40 mouse cellular contexts compared by ENCODE assay signal in the genomic region with DNA sequence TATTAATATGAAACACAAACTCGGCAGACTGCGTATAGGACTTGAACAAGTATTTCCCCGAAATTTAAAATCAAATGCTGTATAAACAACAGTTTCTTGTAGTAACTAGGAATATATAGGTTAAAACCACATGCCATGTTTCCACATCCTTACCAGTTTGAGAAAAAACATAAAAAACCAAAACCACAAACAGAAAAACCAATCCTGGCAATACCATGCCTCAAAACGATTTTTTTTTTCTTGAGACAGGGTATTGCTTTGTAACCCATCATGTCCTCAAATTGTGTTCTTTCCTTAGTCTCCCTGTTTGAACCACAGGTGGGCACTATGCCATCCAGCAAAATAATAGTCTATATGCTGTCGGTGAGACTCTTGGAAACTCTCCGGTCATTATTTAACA. TPM values are rescaled to one million over a fixed set of nuclear protein-coding genes. Genes with fewer than 3 reads are reported as not detected.
"Had no signal": no experiment of that assay in that cellular context is flagged by ENCODE, and none has a peak within 500 bp of the region (broad histone marks: within the 10 kb centered on the region; RNA-seq: fewer than 3 reads in every experiment).

No protein-coding gene starts in this region.

- H3K27me3 ChIP-seq: heart, embryonic 13.5 days; heart, embryonic 15.5 days; hindbrain, embryonic 13.5 days; hindbrain, embryonic 15.5 days; intestine, embryonic 15.5 days; limb, embryonic 12.5 days; liver, embryonic 13.5 days; liver, embryonic 15.5 days had no signal

- H3K9ac ChIP-seq: heart, embryonic 13.5 days; heart, embryonic 15.5 days; hindbrain, embryonic 13.5 days; hindbrain, embryonic 15.5 days; intestine, embryonic 15.5 days; limb, embryonic 12.5 days; liver, embryonic 13.5 days; liver, embryonic 15.5 days had no signal

- H3K36me3 ChIP-seq: intestine, embryonic 15.5 days had no signal

- H3K4me3 ChIP-seq: heart, embryonic 10.5 days; heart, embryonic 13.5 days; heart, embryonic 15.5 days; hindbrain, embryonic 13.5 days; hindbrain, embryonic 15.5 days; intestine, embryonic 15.5 days; layer of hippocampus, adult 2 months; left cerebral cortex, adult 2 months; limb, embryonic 10.5 days; limb, embryonic 12.5 days; liver, embryonic 13.5 days; liver, embryonic 15.5 days had no signal

- H3K4me1 ChIP-seq: heart, embryonic 10.5 days; heart, embryonic 13.5 days; hindbrain, embryonic 13.5 days; hindbrain, embryonic 15.5 days; intestine, embryonic 15.5 days; limb, embryonic 10.5 days; limb, embryonic 12.5 days had no signal

- H3K9me3 ChIP-seq: heart, embryonic 10.5 days; heart, embryonic 13.5 days; heart, embryonic 15.5 days; hindbrain, embryonic 13.5 days; hindbrain, embryonic 15.5 days; intestine, embryonic 15.5 days; limb, embryonic 10.5 days; limb, embryonic 12.5 days; liver, embryonic 13.5 days; liver, embryonic 15.5 days had no signal

- ATAC-seq: hindbrain, postnatal 0 days; inflammation-experienced regulatory T-cells, adult 6 months; intestine, embryonic 15.5 days; intestine, postnatal 0 days had no signal

- H3K27ac ChIP-seq: heart, embryonic 10.5 days; heart, embryonic 13.5 days; heart, embryonic 15.5 days; hindbrain, embryonic 13.5 days; hindbrain, embryonic 15.5 days; hindbrain, postnatal 0 days; intestine, embryonic 15.5 days; layer of hippocampus, adult 2 months; left cerebral cortex, adult 2 months; limb, embryonic 10.5 days; limb, embryonic 12.5 days; liver, embryonic 13.5 days; liver, embryonic 15.5 days had no signal

- DNase-seq: gastrocnemius, postnatal 36 days; heart, adult 18-20 months; heart, postnatal 14 days; heart, postnatal 36 days; kidney, adult 18-20 months; kidney, adult 8-10 months; kidney, postnatal 10 days; kidney, postnatal 25 days; kidney, postnatal 4 days; liver; liver, embryonic 13.5 days had no signal

- H3K4me2 ChIP-seq: heart, embryonic 13.5 days; heart, embryonic 15.5 days; hindbrain, embryonic 13.5 days; hindbrain, embryonic 15.5 days; intestine, embryonic 15.5 days; limb, embryonic 12.5 days; liver, embryonic 11.5 days; liver, embryonic 13.5 days; liver, embryonic 15.5 days had no signal

RNA-seq across cellular contexts. Expression of a gene that starts 8.6 kb away (rescaled TPM):
- total RNA-seq: gastrocnemius, adult 18-20 months; gastrocnemius, postnatal 36 days had no signal
- polyA plus RNA-seq: limb, embryonic 12.5 days had no signal

RNA-seq across cellular contexts. Expression of a gene that starts 49.8 kb away (rescaled TPM):
- total RNA-seq: gastrocnemius, adult 18-20 months; gastrocnemius, adult 8-10 months; gastrocnemius, postnatal 36 days; heart, adult 18-20 months; heart, adult 8-10 months; heart, postnatal 14 days; heart, postnatal 36 days; hematopoietic stem cell, adult 5-6 weeks; hindbrain, postnatal 0 days; layer of hippocampus, adult 2 months; layer of hippocampus, postnatal 10 days; layer of hippocampus, postnatal 25 days; left cerebral cortex, adult 2 months; left cerebral cortex, postnatal 14 days; left cerebral cortex, postnatal 36 days had no signal
- polyA plus RNA-seq: frontal cortex, adult 2 months; heart, embryonic 10.5 days; heart, embryonic 13.5 days; heart, embryonic 15.5 days; heart, postnatal 0 days; hindbrain, embryonic 11.5 days; hindbrain, embryonic 13.5 days; hindbrain, embryonic 15.5 days; hindbrain, postnatal 0 days; intestine, embryonic 15.5 days; intestine, postnatal 0 days; kidney, embryonic 14.5 days; kidney, embryonic 16.5 days; limb, embryonic 10.5 days; limb, embryonic 12.5 days; limb, embryonic 14.5 days; liver, embryonic 11.5 days; liver, embryonic 13.5 days; liver, embryonic 15.5 days had no signal

RNA-seq across cellular contexts. Expression of a gene that starts 56.8 kb away (rescaled TPM):
- total RNA-seq: gastrocnemius, adult 8-10 months; hindbrain, postnatal 0 days had no signal
- polyA plus RNA-seq: heart, embryonic 13.5 days; heart, postnatal 0 days; hindbrain, embryonic 11.5 days; hindbrain, embryonic 13.5 days; hindbrain, embryonic 15.5 days; limb, embryonic 10.5 days; limb, embryonic 12.5 days had no signal
